8 mouse cellular contexts compared by ENCODE assay signal in genomic region chr9:94536261-94536905, GRCm38 (mm10). TPM values are rescaled to one million over a fixed set of nuclear protein-coding genes. Genes with fewer than 3 reads are reported as not detected.
A peak's percentile ranks its signal among the peaks of the same experiment; 100 is the strongest.
DNase-seq lines count a peak whose midpoint lies in the region; ATAC-seq and TF ChIP-seq lines count a peak whose summit lies in the region.

No protein-coding gene starts in this region.

- no peaks in the 10 kb centered on the region for H3K36me3 ChIP-seq in lung, embryonic 14.5 days (ENCODE audit: insufficient read depth)
- H3K36me3 ChIP-seq in embryonic facial prominence, embryonic 10.5 days (replicated peaks): no peaks in the 10 kb centered on the region
- no peaks in the 10 kb centered on the region for H3K36me3 ChIP-seq in intestine, embryonic 15.5 days

- H3K4me3 ChIP-seq in lung, embryonic 14.5 days (ENCODE audit: low read depth, low read length): peak overlapping the region; percentile 77
- peak overlapping the region; percentile 81 for H3K4me3 ChIP-seq in embryonic facial prominence, embryonic 10.5 days
- peak overlapping the region; percentile 67 for H3K4me3 ChIP-seq in intestine, embryonic 15.5 days (replicated peaks)
- peak overlapping the region; percentile 64 for H3K4me3 ChIP-seq in olfactory bulb, adult 2 months (ENCODE audit: insufficient read depth, low read depth, low read length)

- H3K9ac ChIP-seq in lung, embryonic 14.5 days: peak overlapping the region; percentile 82
- peak overlapping the region; percentile 79 for H3K9ac ChIP-seq in intestine, embryonic 15.5 days

- 2% methylated on average over 15 of the region's 15 CpGs for WGBS in lung, embryonic 14.5 days
- 1% methylated on average over 15 of the region's 15 CpGs for WGBS in embryonic facial prominence, embryonic 10.5 days
- WGBS in intestine, embryonic 15.5 days: 3% methylated on average over 15 of the region's 15 CpGs
- WGBS in olfactory bulb, adult 2 months: 3% methylated on average over 15 of the region's 15 CpGs

- no peak for TF ChIP-seq CTCF in lung, embryonic 14.5 days (IDR thresholded peaks at IDR 0.05; ENCODE audit: low read depth)
- TF ChIP-seq CTCF in olfactory bulb, adult 2 months (IDR thresholded peaks at IDR 0.05; ENCODE audit: insufficient read depth, low read depth, low read length): no peak

- TF ChIP-seq POLR2A in olfactory bulb, adult 2 months (IDR thresholded peaks at IDR 0.05; ENCODE audit: insufficient read depth, low read depth, low read length): no peak

- H3K27me3 ChIP-seq in lung, embryonic 14.5 days (ENCODE audit: insufficient read depth, low read length): no peaks in the 10 kb centered on the region
- H3K27me3 ChIP-seq in embryonic facial prominence, embryonic 10.5 days (replicated peaks; ENCODE audit: low read depth, poor library complexity, severe bottlenecking): no peaks in the 10 kb centered on the region
- H3K27me3 ChIP-seq in intestine, embryonic 15.5 days (replicated peaks): no peaks in the 10 kb centered on the region

- DNase-seq in lung, embryonic 14.5 days: peak; percentile 51
- no peak for DNase-seq in lung, postnatal 10 days
- no peak for DNase-seq in embryonic facial prominence, embryonic 10.5 days (ENCODE audit: low spot score)
- DNase-seq in urinary bladder, adult 18-20 months (ENCODE audit: low spot score in 2 of 2): no peak
- no peak for DNase-seq in right cerebral cortex, postnatal 10 days (ENCODE audit: low spot score in 2 of 2)

- H3K4me2 ChIP-seq in lung, embryonic 14.5 days: peak overlapping the region; percentile 86
- peak overlapping the region; percentile 86 for H3K4me2 ChIP-seq in intestine, embryonic 15.5 days (replicated peaks)

- ATAC-seq in lung, embryonic 14.5 days (ENCODE audit: insufficient read depth): no peak
- ATAC-seq in intestine, embryonic 15.5 days: no peak
- ATAC-seq in frontal cortex, adult (ENCODE audit: low TSS enrichment): no peak

- H3K27ac ChIP-seq in lung, embryonic 14.5 days (ENCODE audit: low read depth): peak overlapping the region; percentile 98
- peak overlapping the region; percentile 95 for H3K27ac ChIP-seq in embryonic facial prominence, embryonic 10.5 days (replicated peaks)
- H3K27ac ChIP-seq in intestine, embryonic 15.5 days: peak overlapping the region; percentile 97; the same call in 1 of the 2 replicates
- peak overlapping the region; percentile 85 for H3K27ac ChIP-seq in olfactory bulb, adult 2 months (ENCODE audit: insufficient read depth, low read depth, low read length)

- 0 out of 2 replicates have a peak, but pooled peaks cover 5% of the 10 kb centered on the region for H3K4me1 ChIP-seq in lung, embryonic 14.5 days (ENCODE audit: insufficient read depth)
- H3K4me1 ChIP-seq in embryonic facial prominence, embryonic 10.5 days: peaks cover 24% of the 10 kb centered on the region
- H3K4me1 ChIP-seq in intestine, embryonic 15.5 days (replicated peaks): no peaks in the 10 kb centered on the region
- H3K4me1 ChIP-seq in olfactory bulb, adult 2 months (ENCODE audit: control insufficient read depth, insufficient read depth, low read length): 0 out of 2 replicates have a peak, but pooled peaks cover 2% of the 10 kb centered on the region

- no peaks in the 10 kb centered on the region for H3K9me3 ChIP-seq in lung, embryonic 14.5 days (ENCODE audit: low read depth, low read length)
- no peaks in the 10 kb centered on the region for H3K9me3 ChIP-seq in embryonic facial prominence, embryonic 10.5 days
- H3K9me3 ChIP-seq in intestine, embryonic 15.5 days: no peaks in the 10 kb centered on the region

RNA-seq across cellular contexts. Expression of gene 1190002N15Rik, which starts 1.5 kb away (rescaled TPM):
- 35.5 and 37.6 TPM in 2 replicates for polyA plus RNA-seq in lung, embryonic 14.5 days (2014; fragmentation: Nextera tagmentation; extraction: Ambion mirVana)
- polyA plus RNA-seq in embryonic facial prominence, embryonic 10.5 days (2016; fragmentation: Nextera tagmentation; extraction: Ambion mirVana): 6.4 TPM in 2 replicates
- polyA plus RNA-seq in intestine, embryonic 15.5 days (2015; fragmentation: Nextera tagmentation; extraction: Ambion mirVana): 12.8 and 17.8 TPM in 2 replicates
- polyA plus RNA-seq in olfactory bulb, adult 2 months (2012; ENCODE audit: insufficient read depth, insufficient read length, low replicate concordance, missing spikeins): not detected in 2 replicates
